Mouse (Mus musculus) left cerebral cortex, postnatal 10 days (tissue): ENCODE data around the gene U2af2. TPM values are rescaled to one million over a fixed set of nuclear protein-coding genes. Genes with fewer than 3 reads are reported as not detected.

Experiments used
- DNase-seq, 2 experiments: peaks; one replicate each; pipeline ENCODE4 v3.0.0; 2021 to 2022; ENCODE audit warnings: low spot score in 2 of 2, mixed read lengths in 1 of 2; ENCODE audit errors: extremely low spot score in 1 of 2
- intact Hi-C: fragments of 180-260 bp; cut with DNase I; formaldehyde crosslinking; loops from one replicate; pipeline ENCODE4 v1.15.1; 2025
- total RNA-seq, 2 experiments: library from RNA; stranded (reverse); gene quantifications; 2 replicates each; pipeline ENCODE4 v1.2.3; 2021

U2af2 gene
- total RNA-seq, 2 experiments from 2014 or later: 170 to 172 TPM

DNA sequence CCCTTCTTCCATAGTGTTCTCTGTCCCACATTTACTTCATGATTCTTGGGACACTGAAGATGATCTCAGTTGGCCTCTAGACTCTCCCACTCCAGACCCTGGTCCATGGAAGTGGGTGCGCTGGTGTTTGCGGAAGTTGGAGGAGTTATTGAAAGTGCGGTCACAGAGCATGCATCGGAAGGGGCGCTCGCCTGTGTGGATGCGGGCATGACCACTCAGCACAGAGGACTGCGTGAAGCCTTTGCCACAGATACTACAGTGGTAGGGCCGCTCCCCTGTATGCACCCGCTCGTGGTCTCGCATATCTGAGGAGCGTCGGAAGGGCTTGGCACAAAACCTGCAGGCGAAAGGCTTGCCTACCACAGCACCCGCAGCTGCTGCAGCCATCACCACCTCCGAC, 26.3 kb upstream of the U2af2 start:
- DNase-seq: peak in 1 of 2 experiments; percentile 30
- intact Hi-C loops: no loop called here

- no peak for DNase-seq
- intact Hi-C loops: no loop called here
These were observed 25.8 kb upstream of the U2af2 start for GRCm38 (mm10) chr7:5036136-5036535.

DNA sequence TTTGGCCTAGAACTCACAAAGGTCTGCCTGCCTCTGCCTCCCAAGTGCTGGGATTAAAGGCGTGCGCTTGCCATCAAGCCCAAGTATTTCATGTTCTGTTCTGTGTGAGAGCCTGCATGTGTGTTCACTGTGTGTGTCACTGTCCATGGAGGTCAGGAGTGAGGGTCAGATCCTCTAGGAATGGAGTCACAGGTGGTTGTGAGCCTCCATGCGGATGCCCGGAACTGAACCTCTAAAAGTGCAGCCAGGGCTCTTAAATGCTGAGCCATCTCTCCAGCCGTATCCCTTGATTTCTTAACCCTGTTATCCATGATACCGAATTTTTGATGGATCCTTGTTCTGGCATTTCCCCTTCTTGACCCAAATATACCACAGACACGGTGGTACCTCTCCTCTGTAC, 24.9 kb upstream of the U2af2 start:
- no peak for DNase-seq
- intact Hi-C loops: no loop called here

DNA sequence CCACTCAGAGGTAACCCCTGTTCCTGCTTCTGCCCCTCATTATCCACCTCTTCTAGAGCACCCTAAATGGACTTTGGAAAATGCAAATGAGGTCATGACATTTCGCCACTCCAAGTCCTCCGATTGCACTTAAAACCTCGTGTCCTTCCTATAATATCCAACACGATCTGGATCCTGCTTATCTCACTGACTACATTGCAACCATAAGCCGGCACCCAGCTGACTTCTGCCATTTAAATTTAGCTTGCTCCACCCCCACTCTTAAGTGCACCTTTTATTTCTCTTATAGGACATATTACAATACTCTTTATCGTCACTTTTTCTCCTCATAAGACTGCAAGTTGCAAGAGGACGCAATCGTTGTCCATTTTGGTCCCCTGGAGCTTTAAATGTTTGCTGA, 24.5 kb upstream of the U2af2 start:
- intact Hi-C loops: no loop called here
- DNase-seq: no peak

GRCm38 (mm10) chr7:5038109-5038732, 23.7 kb upstream of the U2af2 start, which contains the start of gene Zfp784:
Gene Zfp784 (minus strand): TSS chr7:5038446.
- intact Hi-C loops: no loop called here
- peak; percentile 82 to 96 for DNase-seq

DNA sequence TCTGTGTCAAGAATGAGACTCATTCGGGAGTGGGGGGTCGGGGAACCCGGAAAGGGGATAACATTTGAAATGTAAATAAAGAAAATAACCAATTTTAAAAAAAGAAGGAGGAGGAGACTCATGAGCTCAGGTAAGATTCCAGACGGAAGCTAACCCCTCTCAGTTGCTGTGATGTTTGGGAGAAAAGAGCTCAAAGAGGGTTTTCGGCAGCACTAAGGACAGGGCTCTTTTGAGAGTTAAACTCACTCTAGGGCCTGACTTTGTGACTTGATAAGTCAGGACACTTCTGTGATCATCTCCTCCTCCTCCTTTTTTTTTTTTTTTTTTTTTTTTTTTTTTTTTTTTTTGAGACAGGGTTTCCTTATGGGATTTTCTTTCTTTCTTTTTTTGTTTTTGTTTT, 23.0 kb upstream of the U2af2 start:
- intact Hi-C loops: no loop called here
- DNase-seq: no peak

- intact Hi-C loops: loop anchor here (5.0 kb wide), 1 partner anchor 103 kb away; no protein-coding TSS in a partner anchor
These were observed 17.0 kb upstream of the U2af2 start for GRCm38 (mm10) chr7:5044981-5045380.

GRCm38 (mm10) chr7:5046112-5046511, 15.8 kb upstream of the U2af2 start:
- DNase-seq: no peak
- intact Hi-C loops: loop anchor here (5.0 kb wide), 1 partner anchor 104 kb away; no protein-coding TSS in a partner anchor

More at GRCm38 (mm10) chr7:5044981-5045380, 17.0 kb upstream of the U2af2 start:
- no peak for DNase-seq

DNA sequence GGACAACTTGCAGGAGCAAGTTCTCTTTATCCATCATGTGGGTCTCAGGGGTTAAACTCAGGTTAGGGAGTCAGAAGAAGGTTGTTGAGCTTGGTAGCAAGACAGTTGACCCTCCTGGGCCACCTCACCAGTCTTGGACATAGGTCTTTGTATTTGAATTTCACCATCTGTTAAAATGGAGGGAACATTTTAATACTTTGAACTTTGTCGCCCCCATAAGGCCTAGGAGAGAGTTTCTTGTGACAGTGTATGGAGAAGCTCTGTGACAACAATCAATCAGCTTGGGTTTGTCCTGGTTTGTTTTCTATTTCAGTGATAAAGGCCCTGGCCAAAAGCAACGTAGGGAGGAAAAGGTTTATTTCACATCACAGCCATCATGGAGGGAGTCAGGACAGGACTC, 14.6 kb upstream of the U2af2 start:
- no peak for DNase-seq
- intact Hi-C loops: loop anchor here (5.0 kb wide), 1 partner anchor 105 kb away; no protein-coding TSS in a partner anchor

GRCm38 (mm10) chr7:5051193-5052192, 10.4 kb upstream of the U2af2 start, which contains the start of gene Zfp580:
Gene Zfp580 (plus strand): TSS chr7:5051538.
- DNase-seq: peak in 1 of 2 experiments; percentile 88
- intact Hi-C loops: no loop called here

DNA sequence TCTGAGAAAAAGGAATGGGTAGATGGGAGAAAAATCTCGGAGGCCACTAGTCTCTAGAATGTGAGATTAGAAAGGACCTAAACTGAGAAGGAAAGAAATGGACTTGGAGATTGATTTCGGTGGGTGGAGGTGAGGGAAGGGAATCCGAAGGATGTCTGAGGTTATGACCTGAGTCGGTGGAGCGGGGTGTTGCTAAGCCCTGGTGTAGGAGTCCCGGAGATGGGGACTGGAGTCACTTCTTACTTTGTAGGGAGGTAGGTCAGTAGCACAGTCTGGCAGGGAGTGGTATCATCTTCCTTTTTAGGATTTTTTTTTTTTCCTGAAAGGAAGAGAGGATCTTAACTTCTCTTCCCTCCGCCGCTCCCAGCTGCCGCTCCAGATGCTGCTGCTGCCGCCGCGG, 9.5 kb upstream of the U2af2 start:
- DNase-seq: no peak
- intact Hi-C loops: no loop called here

GRCm38 (mm10) chr7:5052931-5053343, 9.0 kb upstream of the U2af2 start:
- peak in 1 of 2 experiments; percentile 61 for DNase-seq
- intact Hi-C loops: no loop called here

DNA sequence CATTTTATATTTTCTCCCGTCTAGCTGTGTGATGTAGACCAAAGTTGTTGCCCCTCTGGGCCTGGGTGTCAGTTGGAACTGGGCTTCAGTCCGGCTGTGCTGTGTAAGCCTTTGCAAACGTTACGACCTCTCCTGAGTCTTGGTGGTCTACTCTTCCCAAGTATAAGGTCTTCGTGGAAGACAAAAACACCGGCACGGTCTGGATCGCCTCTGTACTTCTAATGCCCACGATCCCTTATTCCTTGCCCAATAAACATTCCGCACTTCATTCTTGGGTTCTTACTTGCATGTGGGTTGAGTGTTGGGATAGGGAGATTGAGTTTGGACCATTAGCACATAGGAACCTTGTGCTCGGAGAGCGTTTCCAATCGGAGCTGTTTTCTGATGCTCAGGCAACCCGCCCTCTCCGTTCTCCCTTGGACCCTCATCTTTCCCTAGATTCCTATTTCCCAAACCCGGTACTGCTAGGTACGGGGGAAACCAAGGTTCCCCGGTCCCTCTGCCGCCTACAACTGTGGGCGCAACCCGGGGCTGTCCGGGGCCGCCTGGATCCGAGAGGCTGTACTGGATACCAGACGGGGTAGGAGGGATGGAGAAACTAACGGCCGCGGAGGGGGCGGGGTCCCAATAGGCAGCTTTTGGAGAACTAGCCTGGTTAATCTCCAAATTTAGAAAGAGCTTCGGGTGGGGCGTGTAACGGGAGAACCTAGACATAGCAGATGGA, 8.3 kb upstream of the U2af2 start:
- intact Hi-C loops: no loop called here
- peak in 1 of 2 experiments; percentile 67 for DNase-seq

DNA sequence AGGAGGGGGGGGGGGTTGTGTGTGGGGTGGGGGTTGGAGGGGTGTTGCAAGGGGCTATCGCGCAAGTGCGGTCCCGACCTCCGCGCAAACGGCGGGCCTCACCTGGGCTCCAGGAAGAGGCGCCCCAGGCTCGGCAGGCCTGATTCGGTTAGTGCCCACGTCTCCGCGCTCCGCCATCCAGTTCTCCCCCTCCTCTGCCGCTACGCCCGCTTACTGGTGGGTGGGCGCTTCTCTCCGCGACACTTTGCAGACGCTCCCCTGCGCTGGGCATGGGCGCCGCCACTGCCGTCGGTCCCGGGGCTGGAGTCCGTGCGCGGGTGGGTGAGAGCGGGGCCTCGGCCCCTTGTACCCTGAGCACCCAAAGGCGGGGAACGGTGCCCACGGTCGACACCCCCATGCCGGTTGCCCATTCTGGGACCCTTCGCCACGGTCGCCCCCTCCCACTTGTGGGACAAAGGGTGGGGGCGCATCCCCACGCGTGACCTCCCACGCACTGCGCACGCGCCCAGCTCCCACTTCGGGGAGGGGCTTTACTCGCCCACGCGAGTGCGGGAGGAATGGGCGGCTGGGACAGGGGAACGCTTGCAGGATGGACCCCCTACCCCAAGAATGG, 5.2 kb upstream of the U2af2 start:
- intact Hi-C loops: no loop called here

GRCm38 (mm10) chr7:5057381-5057780, 4.6 kb upstream of the U2af2 start:
- intact Hi-C loops: no loop called here
- DNase-seq: peak in 1 of 2 experiments; percentile 29

More for the DNA sequence above, 5.2 kb upstream of the U2af2 start:
- peak; percentile 59 to 87 for DNase-seq

DNA sequence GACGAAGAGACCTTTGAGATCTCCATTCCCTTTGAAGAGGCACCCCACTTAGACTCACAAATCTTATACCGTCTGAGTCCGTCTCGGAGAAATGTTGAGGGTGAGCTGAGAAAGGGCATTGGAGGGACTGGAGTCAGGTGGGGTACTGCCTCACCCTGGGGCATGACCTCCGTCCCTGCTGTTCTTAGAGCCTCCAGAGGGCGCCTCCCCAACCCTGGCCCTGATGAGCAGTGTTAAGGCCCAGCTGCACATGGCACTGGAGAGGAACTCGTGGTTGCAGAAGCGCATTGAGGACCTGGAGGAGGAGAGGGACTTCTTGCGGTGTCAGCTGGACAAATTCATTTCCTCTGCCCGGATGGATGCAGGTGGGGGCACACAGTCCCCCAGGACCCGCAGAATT, 4.1 kb upstream of the U2af2 start:
- no peak for DNase-seq
- intact Hi-C loops: no loop called here

- intact Hi-C loops: no loop called here
- no peak for DNase-seq
These were observed 3.3 kb upstream of the U2af2 start for GRCm38 (mm10) chr7:5058631-5059030.

DNA sequence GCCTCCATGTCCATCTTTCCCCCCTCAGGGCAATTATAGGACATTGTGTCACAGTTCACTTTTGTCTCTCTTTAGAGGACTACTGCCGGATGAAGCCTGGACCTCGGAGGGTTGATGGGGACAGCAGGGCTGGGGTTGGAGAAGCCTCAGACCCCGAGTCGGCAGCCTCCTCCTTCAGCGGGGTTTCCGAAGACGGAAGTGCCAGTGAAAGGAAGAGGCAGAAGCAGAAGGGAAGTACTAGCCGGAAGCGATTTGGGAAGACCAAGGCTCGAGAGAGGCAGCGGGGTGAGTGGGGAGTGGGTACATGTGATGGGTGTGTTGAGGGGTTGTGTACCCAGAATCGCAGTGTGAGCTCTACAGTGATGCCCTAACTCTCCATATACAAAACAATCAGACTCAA, 2.5 kb upstream of the U2af2 start:
- intact Hi-C loops: no loop called here
- DNase-seq: no peak
